In the genomic region with DNA sequence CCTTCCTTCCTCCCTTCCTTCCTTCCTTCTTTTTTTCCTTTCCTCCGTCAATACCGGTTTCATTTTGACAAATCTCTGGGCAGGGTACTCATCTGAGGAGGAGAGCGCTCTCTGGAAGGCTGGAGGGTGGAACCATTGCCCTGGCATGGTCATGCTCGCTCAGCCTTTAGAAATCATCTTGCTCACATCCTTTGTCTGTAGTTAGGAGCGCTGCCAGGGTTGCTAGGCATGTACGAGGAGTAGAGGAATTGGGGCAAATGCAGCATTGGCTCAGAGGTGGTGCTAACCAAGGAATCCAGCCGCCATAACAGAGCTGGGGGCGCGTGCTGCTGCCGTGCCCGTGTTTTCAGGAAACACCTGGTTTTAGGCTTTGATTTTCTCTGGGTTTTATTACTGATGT, we compare ENCODE assay signal across 14 mouse cellular contexts. TPM values are rescaled to one million over a fixed set of nuclear protein-coding genes. Genes with fewer than 3 reads are reported as not detected.
DNase-seq lines count a peak whose midpoint lies in the region; ATAC-seq and TF ChIP-seq lines count a peak whose summit lies in the region.
"Had no signal": no experiment of that assay in that cellular context is flagged by ENCODE, and none has a peak within 500 bp of the region (broad histone marks: within the 10 kb centered on the region; RNA-seq: fewer than 3 reads in every experiment).

No protein-coding gene starts in this region.

- H3K9ac ChIP-seq in hindbrain, embryonic 16.5 days (ENCODE audit: low read depth, low read length): no peak overlapping the region
- no peak overlapping the region for H3K9ac ChIP-seq in hindbrain, embryonic 11.5 days (ENCODE audit: low read depth, low read length)
- no peak overlapping the region for H3K9ac ChIP-seq in midbrain, postnatal 0 days (replicated peaks; ENCODE audit: low read length, poor library complexity, severe bottlenecking)
- H3K9ac ChIP-seq: midbrain, embryonic 12.5 days had no signal

- peak; percentile 90 for ATAC-seq in hindbrain, embryonic 16.5 days
- no peak for ATAC-seq in hindbrain, embryonic 11.5 days (ENCODE audit: low FRiP score)
- ATAC-seq in frontal cortex, adult (ENCODE audit: low TSS enrichment): peak; percentile 62
- peak; percentile 65 for ATAC-seq in midbrain, postnatal 0 days (ENCODE audit: low FRiP score)

- no peak for DNase-seq in hindbrain, embryonic 11.5 days (ENCODE audit: low spot score)
- DNase-seq in layer of hippocampus, adult 9-10 months (ENCODE audit: low spot score): peak; percentile 38
- DNase-seq in midbrain, postnatal 0 days (ENCODE audit: low spot score): peak; percentile 84
- no peak for DNase-seq in thymus, postnatal 36 days
- DNase-seq in adrenal gland, postnatal 4 days (ENCODE audit: low spot score in 2 of 2): no peak
- DNase-seq in thymus, adult 2 months: no peak
- DNase-seq: adrenal gland, postnatal 36 days; gastrocnemius, postnatal 25 days; kidney, adult 11 months had no signal

- peaks cover 3% of the 10 kb centered on the region; the same call in 1 of the 2 replicates for H3K4me1 ChIP-seq in hindbrain, embryonic 16.5 days (ENCODE audit: control insufficient read depth, insufficient read depth, low read depth, low read length)
- no peaks in the 10 kb centered on the region for H3K4me1 ChIP-seq in hindbrain, embryonic 11.5 days (replicated peaks; ENCODE audit: control insufficient read depth, insufficient read depth, low read length)
- H3K4me1 ChIP-seq in midbrain, postnatal 0 days (ENCODE audit: insufficient read depth, low read length): no peaks in the 10 kb centered on the region
- no peaks in the 10 kb centered on the region for H3K4me1 ChIP-seq in thymus, adult 2 months (replicated peaks; ENCODE audit: control insufficient read depth, insufficient read depth, low read length)
- H3K4me1 ChIP-seq: midbrain, embryonic 12.5 days had no signal

- H3K36me3 ChIP-seq in hindbrain, embryonic 16.5 days (ENCODE audit: control insufficient read depth, insufficient read depth, low read length): no peaks in the 10 kb centered on the region
- H3K36me3 ChIP-seq in hindbrain, embryonic 11.5 days (ENCODE audit: control insufficient read depth, insufficient read depth, low read length): no peaks in the 10 kb centered on the region
- 0 out of 2 replicates have a peak, but pooled peaks cover 3% of the 10 kb centered on the region for H3K36me3 ChIP-seq in midbrain, postnatal 0 days (ENCODE audit: insufficient read depth, low read length)
- no peaks in the 10 kb centered on the region for H3K36me3 ChIP-seq in thymus, adult 2 months (ENCODE audit: control insufficient read depth, insufficient read depth, low read length)
- H3K36me3 ChIP-seq: midbrain, embryonic 12.5 days had no signal

- WGBS in hindbrain, embryonic 16.5 days: 49% methylated on average over 11 of the region's 11 CpGs
- 83% methylated on average over 11 of the region's 11 CpGs for WGBS in hindbrain, embryonic 11.5 days
- WGBS in midbrain, postnatal 0 days: 64% methylated on average over 11 of the region's 11 CpGs
- 48% methylated on average over 11 of the region's 11 CpGs for WGBS in thymus, adult 2 months

- H3K4me3 ChIP-seq in hindbrain, embryonic 16.5 days (ENCODE audit: low read length): no peak overlapping the region
- H3K4me3 ChIP-seq in hindbrain, embryonic 11.5 days (ENCODE audit: low read depth, low read length): no peak overlapping the region
- H3K4me3 ChIP-seq in midbrain, postnatal 0 days (ENCODE audit: low read depth, low read length): no peak overlapping the region
- no peak overlapping the region for H3K4me3 ChIP-seq in thymus, adult 2 months (ENCODE audit: control insufficient read depth, insufficient read depth, low read length)
- H3K4me3 ChIP-seq: midbrain, embryonic 12.5 days had no signal

- no peaks in the 10 kb centered on the region for H3K9me3 ChIP-seq in hindbrain, embryonic 16.5 days (ENCODE audit: control insufficient read depth, low read length)
- no peaks in the 10 kb centered on the region for H3K9me3 ChIP-seq in hindbrain, embryonic 11.5 days (ENCODE audit: control insufficient read depth, low read length)
- no peaks in the 10 kb centered on the region for H3K9me3 ChIP-seq in midbrain, postnatal 0 days (ENCODE audit: low read length)
- H3K9me3 ChIP-seq: midbrain, embryonic 12.5 days had no signal

- no peak overlapping the region for H3K4me2 ChIP-seq in hindbrain, embryonic 16.5 days (ENCODE audit: low read length)
- no peak overlapping the region for H3K4me2 ChIP-seq in hindbrain, embryonic 11.5 days (replicated peaks; ENCODE audit: low read depth, low read length)
- H3K4me2 ChIP-seq in midbrain, postnatal 0 days (ENCODE audit: low read depth, low read length, poor library complexity, severe bottlenecking): no peak overlapping the region
- H3K4me2 ChIP-seq: midbrain, embryonic 12.5 days had no signal

- no peak for TF ChIP-seq CTCF in midbrain, postnatal 0 days (IDR thresholded peaks at IDR 0.05)
- no peak for TF ChIP-seq CTCF in thymus, adult 2 months (IDR thresholded peaks at IDR 0.05; ENCODE audit: borderline replicate concordance, control insufficient read depth, extremely low read depth, insufficient read depth, low read length, poor library complexity)

- H3K27ac ChIP-seq in hindbrain, embryonic 16.5 days (ENCODE audit: low read depth, low read length): no peak overlapping the region; the same call in 1 of the 2 replicates
- H3K27ac ChIP-seq in hindbrain, embryonic 11.5 days (ENCODE audit: low read depth, low read length): no peak overlapping the region
- H3K27ac ChIP-seq in midbrain, postnatal 0 days (ENCODE audit: low read depth, low read length): no peak overlapping the region
- no peak overlapping the region for H3K27ac ChIP-seq in thymus, adult 2 months (ENCODE audit: control insufficient read depth, insufficient read depth, low read length)
- H3K27ac ChIP-seq: midbrain, embryonic 12.5 days had no signal

- no peak for TF ChIP-seq POLR2A in thymus, adult 2 months (IDR thresholded peaks at IDR 0.05; ENCODE audit: control insufficient read depth, extremely low read depth, insufficient read depth, low read length, poor library complexity)

- H3K27me3 ChIP-seq in hindbrain, embryonic 16.5 days (replicated peaks; ENCODE audit: control insufficient read depth, insufficient read depth, low read length): no peaks in the 10 kb centered on the region; the same call in 1 of the 2 replicates
- H3K27me3 ChIP-seq in hindbrain, embryonic 11.5 days (ENCODE audit: control insufficient read depth, insufficient read depth, low read length): no peaks in the 10 kb centered on the region
- no peaks in the 10 kb centered on the region for H3K27me3 ChIP-seq in midbrain, postnatal 0 days (ENCODE audit: insufficient read depth, low read length)
- no peaks in the 10 kb centered on the region for H3K27me3 ChIP-seq in thymus, adult 2 months (ENCODE audit: control insufficient read depth, insufficient read depth, low read length)

RNA-seq across cellular contexts. Expression of a gene that starts 20.9 kb away (rescaled TPM):
- polyA plus RNA-seq in hindbrain, embryonic 16.5 days (2015; fragmentation: Nextera tagmentation; extraction: Ambion mirVana): 56.2 and 56.4 TPM in 2 replicates
- 20.4 and 22.4 TPM in 2 replicates for polyA plus RNA-seq in hindbrain, embryonic 11.5 days (2014; fragmentation: Nextera tagmentation; extraction: Ambion mirVana)
- total RNA-seq in midbrain, postnatal 0 days (2014; rRNA removed): 36.2 and 49.8 TPM in 2 replicates
- 59.2 and 65.1 TPM in 2 replicates for polyA plus RNA-seq in midbrain, postnatal 0 days (2015; fragmentation: Nextera tagmentation; extraction: Ambion mirVana)
- total RNA-seq in adrenal gland, postnatal 4 days (2021): 10 to 100 TPM; 18.7 to 18.9 TPM
- polyA plus RNA-seq in thymus, adult 2 months (2012; rRNA removed): 10.0 and 12.0 TPM in 2 replicates

RNA-seq across cellular contexts. Expression of a gene that starts 31.9 kb away (rescaled TPM):
- 0.24 and 0.29 TPM in 2 replicates for polyA plus RNA-seq in hindbrain, embryonic 16.5 days (2015; fragmentation: Nextera tagmentation; extraction: Ambion mirVana)
- 4.5 and 6.8 TPM in 2 replicates for polyA plus RNA-seq in hindbrain, embryonic 11.5 days (2014; fragmentation: Nextera tagmentation; extraction: Ambion mirVana)
- 0.60 and 0.80 TPM in 2 replicates for total RNA-seq in midbrain, postnatal 0 days (2014; rRNA removed)
- 0.10 and 0.37 TPM in 2 replicates for polyA plus RNA-seq in midbrain, postnatal 0 days (2015; fragmentation: Nextera tagmentation; extraction: Ambion mirVana)
- total RNA-seq in adrenal gland, postnatal 4 days (2021): not detected
- polyA plus RNA-seq in thymus, adult 2 months (2012; rRNA removed): 0.24 and 0.27 TPM in 2 replicates
- total RNA-seq: adrenal gland, postnatal 36 days; gastrocnemius, postnatal 25 days had no signal
- polyA plus RNA-seq: heart, embryonic 16.5 days; liver, embryonic 16.5 days had no signal

RNA-seq across cellular contexts. Expression of a gene that starts 55.1 kb away (rescaled TPM):
- 124 and 133 TPM in 2 replicates for polyA plus RNA-seq in hindbrain, embryonic 16.5 days (2015; fragmentation: Nextera tagmentation; extraction: Ambion mirVana)
- 138 and 144 TPM in 2 replicates for polyA plus RNA-seq in hindbrain, embryonic 11.5 days (2014; fragmentation: Nextera tagmentation; extraction: Ambion mirVana)
- total RNA-seq in midbrain, postnatal 0 days (2014; rRNA removed): 97.4 and 103 TPM in 2 replicates
- polyA plus RNA-seq in midbrain, postnatal 0 days (2015; fragmentation: Nextera tagmentation; extraction: Ambion mirVana): 103 and 106 TPM in 2 replicates
- total RNA-seq in adrenal gland, postnatal 4 days (2021): 10 to 100 TPM; 86.9 to 88.4 TPM
- 48.3 and 51.4 TPM in 2 replicates for polyA plus RNA-seq in thymus, adult 2 months (2012; rRNA removed)

Comparison
In these comparisons a context has a peak if more than half of its experiments do, and no peak if none do; other contexts are left out.
1. DNase-seq: peak in layer of hippocampus, adult 9-10 months (single experiment) and midbrain, postnatal 0 days (single experiment); none in hindbrain, embryonic 11.5 days (single experiment), thymus, postnatal 36 days (0 of 2), adrenal gland, postnatal 4 days (0 of 2) and thymus, adult 2 months (single experiment).